Mouse (Mus musculus): ENCODE data around the gene Bsg.
"Not testable (repeated sequence)": the region's sequence is repeated elsewhere in the genome, so short reads cannot be mapped to it uniquely, and the experiment has no call there.

Bsg gene

GRCm38 (mm10) chr10:79682916-79683582 is 21.2 kb upstream of the Bsg start:
- DNase-seq, result peak in 1 of 2 experiments; percentile 47

GRCm38 (mm10) chr10:79683726-79684640 is 20.3 kb upstream of the Bsg start:
- no peak for DNase-seq

GRCm38 (mm10) chr10:79684770-79685600 is 19.3 kb upstream of the Bsg start:
- DNase-seq, result no peak

GRCm38 (mm10) chr10:79686219-79686618 is 18.1 kb upstream of the Bsg start:
- no peak for DNase-seq

GRCm38 (mm10) chr10:79686691-79687090 is 17.6 kb upstream of the Bsg start:
- DNase-seq, result no peak

- no peak for DNase-seq
Observed at GRCm38 (mm10) chr10:79687513-79687912, 16.8 kb upstream of the Bsg start.

GRCm38 (mm10) chr10:79688720-79689119 is 15.6 kb upstream of the Bsg start, which contains the start of gene Gzmm:
Gzmm (plus strand) TSS chr10:79689020.
- no peak for DNase-seq

GRCm38 (mm10) chr10:79689178-79689577 is 15.1 kb upstream of the Bsg start:
- no peak for DNase-seq

GRCm38 (mm10) chr10:79691986-79692548 is 12.2 kb upstream of the Bsg start:
- no peak for DNase-seq

GRCm38 (mm10) chr10:79693580-79694378 is 10.5 kb upstream of the Bsg start:
- no peak for DNase-seq

- DNase-seq, result no peak
Observed at GRCm38 (mm10) chr10:79694379-79694655, 10.0 kb upstream of the Bsg start.

- peak; percentile 53 to 77 for DNase-seq
Observed at GRCm38 (mm10) chr10:79695231-79696128, 8.8 kb upstream of the Bsg start.

GRCm38 (mm10) chr10:79696129-79696651 is 8.1 kb upstream of the Bsg start:
- no peak for DNase-seq

- no peak for DNase-seq
Observed at GRCm38 (mm10) chr10:79697916-79698315, 6.4 kb upstream of the Bsg start.

- no peak for DNase-seq
Observed at GRCm38 (mm10) chr10:79698459-79698858, 5.8 kb upstream of the Bsg start.

- no peak for DNase-seq
Observed at GRCm38 (mm10) chr10:79700676-79701075, 3.6 kb upstream of the Bsg start.

- DNase-seq, result no peak
Observed at GRCm38 (mm10) chr10:79701443-79702129, 2.7 kb upstream of the Bsg start.

GRCm38 (mm10) chr10:79702970-79703369 is 1.3 kb upstream of the Bsg start:
- not testable (repeated sequence) for DNase-seq

GRCm38 (mm10) chr10:79703541-79703940 is 750 bp upstream of the Bsg start:
- DNase-seq, result no peak

GRCm38 (mm10) chr10:79704970-79705360 is 674 bp downstream of the Bsg start:
- DNase-seq, result no peak

Data from spleen, adult 18-20 months (tissue).